Mouse (Mus musculus) stomach, embryonic 16.5 days (tissue): ENCODE results near the gene Lzts2. TPM values are rescaled to one million over a fixed set of nuclear protein-coding genes. Genes with fewer than 3 reads are reported as not detected.
A peak's percentile ranks its signal among the peaks of the same experiment; 100 is the strongest.

Source experiments
- ATAC-seq: fragments of 200-750 bp; cut with Nextera tagmentation; 2 replicates; pipeline ENCODE4 v1.8.0; 2017; ENCODE audit warnings: moderate number of reproducible peaks, moderate TSS enrichment; ENCODE audit not compliant: insufficient read depth, low FRiP score
- H3K27ac ChIP-seq: fragments of 300-500 bp; sonication (generic); 2 replicates; pipeline ENCODE4 v1.5.1; 2014; ENCODE audit warnings: low read length
- H3K27me3 ChIP-seq: fragments of 300-500 bp; sonication (generic); 2 replicates; pipeline ENCODE4 v1.6.1; 2014; ENCODE audit warnings: low read length, control low read depth, mixed read lengths; ENCODE audit not compliant: control insufficient read depth, insufficient read depth
- H3K36me3 ChIP-seq: fragments of 300-500 bp; sonication (generic); 2 replicates; pipeline ENCODE4 v1.6.1; 2014; ENCODE audit warnings: low read length; ENCODE audit not compliant: control insufficient read depth, insufficient read depth
- H3K4me1 ChIP-seq: fragments of 300-500 bp; sonication (generic); 2 replicates; pipeline ENCODE4 v1.6.1; 2014; ENCODE audit warnings: low read length, control low read depth, mixed read lengths; ENCODE audit not compliant: control insufficient read depth, insufficient read depth
- H3K4me2 ChIP-seq: fragments of 300-500 bp; sonication (generic); 2 replicates; pipeline ENCODE4 v1.6.1; 2014; ENCODE audit warnings: low read depth, low read length, mixed read lengths
- H3K4me3 ChIP-seq: fragments of 300-500 bp; sonication (generic); replicated peaks from 2 replicates; pipeline ENCODE4 v1.5.1; 2014; ENCODE audit warnings: mild to moderate bottlenecking, low read length
- H3K9ac ChIP-seq: fragments of 300-500 bp; sonication (generic); 2 replicates; pipeline ENCODE4 v1.6.1; 2014; ENCODE audit warnings: low read length
- H3K9me3 ChIP-seq: fragments of 300-500 bp; sonication (generic); replicated peaks from 2 replicates; pipeline ENCODE4 v1.6.1; 2016; ENCODE audit warnings: low read length, control low read depth; ENCODE audit not compliant: control insufficient read depth
- WGBS: fragments of 180-500 bp; shearing (Covaris S2); extraction: QIAGEN DNeasy Blood & Tissue Kit; methylation state at CpG from one replicate; pipeline ENCODE4 v1.1.7; 2014; 5-methylcytosine and 5-hydroxymethylcytosine counted together
- polyA plus RNA-seq: library from polyadenylated mRNA; unstranded; fragments of >200 nt; fragmentation: Nextera tagmentation; extraction: Ambion mirVana; gene quantifications from 2 replicates; pipeline ENCODE4 v1.2.1, GENCODE M21; 2015

The Lzts2 gene
- polyA plus RNA-seq, 1 experiment from 2014 or later = 36.0 TPM

DNA sequence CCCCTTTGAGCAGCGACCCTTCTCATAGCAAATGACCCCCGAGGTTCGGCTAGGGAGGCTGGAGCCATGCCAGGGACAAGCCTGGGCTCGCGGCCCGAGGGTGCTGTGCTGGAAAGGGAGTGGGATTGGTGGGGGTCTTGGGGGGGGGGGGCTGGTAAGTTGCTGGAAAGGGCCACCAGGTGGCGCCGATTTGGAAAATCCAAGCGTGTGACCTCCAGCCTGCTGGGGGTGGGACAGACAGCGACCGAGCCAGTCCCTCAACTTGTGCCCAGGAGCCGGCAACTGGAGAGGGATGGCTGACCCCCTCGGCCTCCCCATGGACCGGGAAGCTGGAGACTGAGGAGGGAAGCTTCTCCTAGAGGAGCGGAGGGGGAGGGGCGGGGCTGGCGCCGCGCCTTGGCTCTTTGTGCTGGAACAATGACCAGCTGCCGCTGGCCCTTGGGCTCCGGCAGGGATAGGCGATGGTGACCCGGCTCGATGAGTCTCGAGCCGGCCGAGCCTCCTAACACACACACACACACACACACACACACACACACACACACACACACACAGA lies 3.1 kb downstream of the Lzts2 start:
- H3K4me1 ChIP-seq = peaks cover 57% of the 10 kb centered on the region

DNA sequence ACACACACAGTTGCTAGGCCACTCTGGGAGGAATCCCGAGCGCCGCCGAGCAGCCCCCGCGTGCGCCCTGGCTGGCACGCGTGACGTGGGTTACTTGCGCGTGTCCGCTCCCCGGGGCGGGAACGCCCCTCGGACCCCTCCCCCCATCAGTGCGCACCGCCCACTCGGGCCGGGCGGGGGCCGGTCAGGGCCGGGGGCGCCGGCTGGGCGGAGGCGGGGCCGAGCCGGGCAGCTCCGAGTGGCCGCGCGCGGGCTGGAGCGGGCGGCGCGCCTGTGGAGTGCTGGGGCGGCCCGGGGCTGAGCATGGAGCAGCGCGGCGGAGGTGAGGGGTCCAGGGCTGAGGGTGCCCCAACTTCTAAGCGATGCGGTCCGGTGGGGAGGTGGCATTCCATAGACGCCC lies 3.7 kb downstream of the Lzts2 start:
- whole genome bisulfite sequencing = 0% methylated on average over 38 of the region's 48 CpGs

More for the DNA sequence above, 3.1 kb downstream of the Lzts2 start:
- ATAC-seq = peak; percentile 45
- Histone ChIP-seq H3K9ac (peak overlapping the region; percentile 81), H3K27ac (peak overlapping the region; percentile 99), H3K4me2 (peak overlapping the region; percentile 94), H3K27me3 (no peaks in the 10 kb centered on the region), H3K4me3 (peak overlapping the region; percentile 55), H3K36me3 (0 out of 2 replicates have a peak, but pooled peaks cover 3% of the 10 kb centered on the region), H3K9me3 (no peaks in the 10 kb centered on the region)
- 0% methylated on average over 22 of the region's 27 CpGs for WGBS

DNA sequence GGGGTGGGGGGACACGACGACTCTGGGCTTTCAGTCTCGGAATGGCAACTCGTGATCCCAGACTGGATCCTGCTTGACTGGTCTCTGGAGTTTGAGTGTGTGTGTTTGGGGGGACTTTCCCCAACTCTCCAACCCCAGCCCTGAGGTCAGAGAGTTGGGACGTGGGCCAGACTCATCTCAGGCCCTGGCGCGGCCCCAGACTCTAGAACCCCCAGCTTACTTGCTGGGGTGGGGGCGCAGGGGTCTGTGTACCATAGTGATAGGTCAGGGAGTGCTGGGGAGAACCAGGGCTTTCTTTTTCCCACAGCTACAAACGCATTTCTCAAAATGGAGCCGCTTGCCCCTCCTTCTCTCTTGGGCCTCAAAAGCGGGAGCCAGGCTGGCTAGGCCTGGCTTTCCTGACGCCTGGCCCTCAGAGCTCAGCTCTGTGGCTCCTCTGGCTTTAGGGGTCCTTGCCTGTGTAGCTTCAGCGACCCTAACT lies 4.2 kb downstream of the Lzts2 start:
- WGBS = 2% methylated on average over 13 of the region's 13 CpGs
- ATAC-seq = no peak
- H3K9ac ChIP-seq = peak overlapping the region; percentile 81
- peak overlapping the region; percentile 94 for H3K4me2 ChIP-seq
- no peaks in the 10 kb centered on the region for H3K9me3 ChIP-seq
- peaks cover 56% of the 10 kb centered on the region for H3K4me1 ChIP-seq
- no peaks in the 10 kb centered on the region for H3K27me3 ChIP-seq
- H3K36me3 ChIP-seq = 0 out of 2 replicates have a peak, but pooled peaks cover 3% of the 10 kb centered on the region
- peak overlapping the region; percentile 99 for H3K27ac ChIP-seq
- peak overlapping the region; percentile 55 for H3K4me3 ChIP-seq

More for the DNA sequence above, 3.7 kb downstream of the Lzts2 start:
- H3K27me3 ChIP-seq = no peaks in the 10 kb centered on the region
- H3K9ac ChIP-seq = peak overlapping the region; percentile 81
- H3K27ac ChIP-seq = peak overlapping the region; percentile 99
- H3K4me1 ChIP-seq = peaks cover 57% of the 10 kb centered on the region
- 0 out of 2 replicates have a peak, but pooled peaks cover 3% of the 10 kb centered on the region for H3K36me3 ChIP-seq
- no peaks in the 10 kb centered on the region for H3K9me3 ChIP-seq
- H3K4me3 ChIP-seq = peak overlapping the region; percentile 55
- ATAC-seq = peak; percentile 67
- H3K4me2 ChIP-seq = peak overlapping the region; percentile 94

DNA sequence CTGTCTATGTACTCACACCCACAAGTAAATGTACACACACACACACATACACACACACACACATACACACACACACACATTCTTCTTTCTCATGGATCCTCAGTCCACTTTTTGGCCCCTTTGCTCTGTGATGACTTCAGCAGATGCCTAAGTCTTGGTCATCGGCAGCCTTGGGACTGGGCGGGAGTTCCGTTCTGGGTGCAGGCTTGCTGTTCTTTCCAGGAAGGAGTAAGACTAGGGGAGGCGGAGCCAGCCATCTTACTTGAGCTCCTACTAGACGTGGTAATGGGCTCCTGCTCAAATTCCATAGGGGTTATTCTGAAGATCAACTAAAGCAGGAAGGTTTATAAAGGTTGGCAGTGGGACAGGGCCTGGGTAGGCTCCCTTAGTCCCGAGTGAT lies 6.1 kb downstream of the Lzts2 start:
- no peak for ATAC-seq
- peaks cover 15% of the 10 kb centered on the region; the same call in 1 of the 2 replicates for H3K36me3 ChIP-seq
- H3K4me3 ChIP-seq = peak overlapping the region; percentile 12
- H3K4me2 ChIP-seq = peak overlapping the region; percentile 94
- no peaks in the 10 kb centered on the region for H3K27me3 ChIP-seq
- peak overlapping the region; percentile 38; the same call in 1 of the 2 replicates for H3K9ac ChIP-seq
- H3K27ac ChIP-seq = peak overlapping the region; percentile 34; the same call in 1 of the 2 replicates
- H3K9me3 ChIP-seq = no peaks in the 10 kb centered on the region
- 40% methylated on average over 6 of the region's 6 CpGs for WGBS
- peaks cover 39% of the 10 kb centered on the region for H3K4me1 ChIP-seq

DNA sequence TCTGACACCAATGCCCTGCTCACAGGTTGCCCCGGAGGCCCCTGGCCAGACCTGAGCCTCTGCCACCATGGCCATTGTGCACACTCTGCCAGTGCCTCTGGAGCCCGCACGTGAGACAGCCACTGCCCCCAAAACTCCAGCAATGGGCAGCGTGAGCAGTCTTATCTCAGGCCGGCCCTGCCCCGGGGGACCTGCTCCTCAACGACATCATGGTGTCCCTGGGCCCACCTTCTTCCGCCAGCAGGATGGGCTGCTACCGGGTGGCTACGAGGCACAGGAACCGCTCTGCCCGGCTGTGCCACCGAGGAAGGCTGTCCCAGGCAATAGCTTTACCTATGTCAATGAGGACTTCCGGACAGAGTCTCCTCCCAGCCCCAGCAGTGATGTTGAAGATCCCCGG lies 7.1 kb downstream of the Lzts2 start:
- Histone ChIP-seq H3K36me3 (peaks cover 24% of the 10 kb centered on the region), H3K4me2 (peak overlapping the region; percentile 5; the same call in 1 of the 2 replicates), H3K9me3 (no peaks in the 10 kb centered on the region), H3K27ac (no peak overlapping the region), H3K4me1 (peaks cover 34% of the 10 kb centered on the region), H3K4me3 (no peak overlapping the region), H3K9ac (peak overlapping the region; percentile 7; the same call in 1 of the 2 replicates), H3K27me3 (no peaks in the 10 kb centered on the region)
- ATAC-seq = no peak
- 81% methylated on average over 15 of the region's 15 CpGs for WGBS

DNA sequence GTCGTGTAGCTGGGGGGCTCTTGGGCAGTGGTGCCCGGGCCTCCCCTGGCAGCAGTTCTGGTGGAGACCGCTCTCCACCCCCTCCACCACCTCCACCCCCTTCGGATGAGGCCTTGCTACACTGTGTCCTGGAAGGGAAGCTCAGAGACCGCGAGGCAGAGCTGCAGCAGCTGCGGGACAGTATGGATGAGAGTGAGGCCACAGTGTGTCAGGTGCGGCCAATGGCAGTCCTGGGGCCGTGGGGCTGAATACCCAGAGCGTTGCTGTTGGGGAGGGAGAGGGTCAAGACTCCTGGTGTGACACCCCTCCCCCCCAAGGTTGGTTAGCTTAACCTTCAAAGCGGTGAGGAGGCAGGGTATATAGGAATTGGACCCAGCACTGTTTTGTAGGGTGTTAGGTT lies 9.8 kb downstream of the Lzts2 start:
- Histone ChIP-seq H3K36me3 (peaks cover 32% of the 10 kb centered on the region), H3K9ac (no peak overlapping the region)
- no peak for ATAC-seq

DNA sequence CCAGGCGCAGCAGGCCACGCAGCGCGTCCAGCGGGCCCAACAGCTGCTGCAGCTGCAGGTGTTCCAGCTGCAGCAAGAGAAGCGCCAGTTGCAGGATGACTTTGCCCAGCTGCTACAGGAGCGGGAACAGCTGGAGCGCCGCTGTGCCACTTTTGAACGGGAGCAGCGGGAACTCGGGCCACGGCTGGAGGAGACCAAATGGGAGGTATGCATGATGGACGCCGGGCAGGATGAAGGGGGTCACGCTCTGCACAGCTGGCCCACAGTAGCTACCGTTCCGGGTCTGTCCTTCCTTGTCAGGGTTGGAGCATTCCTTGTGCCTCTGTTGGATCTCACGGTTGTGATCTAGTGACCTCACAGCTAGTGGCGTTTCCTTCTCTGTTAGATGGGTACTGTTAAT lies 10.6 kb downstream of the Lzts2 start:
- Histone ChIP-seq H3K9me3 (no peaks in the 10 kb centered on the region), H3K4me3 (no peak overlapping the region), H3K4me1 (peaks cover 27% of the 10 kb centered on the region), H3K36me3 (peaks cover 32% of the 10 kb centered on the region), H3K27me3 (no peaks in the 10 kb centered on the region), H3K4me2 (no peak overlapping the region), H3K9ac (no peak overlapping the region), H3K27ac (no peak overlapping the region)
- ATAC-seq = no peak
- 84% methylated on average over 20 of the region's 20 CpGs for WGBS

More for the DNA sequence above, 9.8 kb downstream of the Lzts2 start:
- Histone ChIP-seq H3K4me1 (peaks cover 35% of the 10 kb centered on the region), H3K27ac (no peak overlapping the region), H3K4me2 (no peak overlapping the region), H3K27me3 (no peaks in the 10 kb centered on the region), H3K9me3 (no peaks in the 10 kb centered on the region), H3K4me3 (no peak overlapping the region)
- WGBS = 79% methylated on average over 11 of the region's 11 CpGs

DNA sequence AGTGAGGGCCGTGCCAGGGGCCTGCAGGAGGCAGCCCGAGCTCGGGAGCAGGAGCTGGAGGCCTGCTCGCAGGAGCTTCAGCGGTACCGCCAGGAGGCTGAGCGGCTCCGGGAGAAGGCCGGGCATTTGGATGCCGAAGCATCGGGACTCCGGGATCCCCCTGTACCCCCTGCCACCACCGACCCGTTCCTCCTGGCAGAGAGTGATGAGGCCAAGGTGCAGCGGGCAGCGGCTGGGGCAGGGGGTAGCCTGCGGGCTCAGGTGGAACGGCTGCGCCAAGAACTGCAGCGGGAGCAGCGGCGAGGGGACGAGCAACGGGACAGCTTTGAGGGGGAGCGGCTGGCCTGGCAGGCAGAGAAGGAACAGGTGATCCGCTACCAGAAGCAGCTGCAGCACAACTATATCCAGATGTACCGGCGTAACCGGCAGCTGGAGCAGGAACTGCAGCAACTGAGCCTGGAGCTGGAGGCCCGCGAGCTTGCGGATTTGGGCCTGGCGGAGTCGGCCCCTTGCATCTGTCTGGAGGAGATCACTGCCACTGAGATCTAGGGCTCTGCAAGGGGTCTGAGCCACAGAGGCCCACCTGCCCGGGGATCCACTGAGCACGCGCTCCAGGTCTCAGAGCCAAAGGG lies 11.8 kb downstream of the Lzts2 start:
- no peaks in the 10 kb centered on the region for H3K27me3 ChIP-seq
- H3K36me3 ChIP-seq = peaks cover 32% of the 10 kb centered on the region
- no peak for ATAC-seq
- peaks cover 23% of the 10 kb centered on the region for H3K4me1 ChIP-seq
- no peak overlapping the region for H3K4me2 ChIP-seq
- no peaks in the 10 kb centered on the region for H3K9me3 ChIP-seq
- no peak overlapping the region for H3K9ac ChIP-seq
- WGBS = 91% methylated on average over 37 of the region's 37 CpGs
- no peak overlapping the region for H3K27ac ChIP-seq
- no peak overlapping the region for H3K4me3 ChIP-seq

DNA sequence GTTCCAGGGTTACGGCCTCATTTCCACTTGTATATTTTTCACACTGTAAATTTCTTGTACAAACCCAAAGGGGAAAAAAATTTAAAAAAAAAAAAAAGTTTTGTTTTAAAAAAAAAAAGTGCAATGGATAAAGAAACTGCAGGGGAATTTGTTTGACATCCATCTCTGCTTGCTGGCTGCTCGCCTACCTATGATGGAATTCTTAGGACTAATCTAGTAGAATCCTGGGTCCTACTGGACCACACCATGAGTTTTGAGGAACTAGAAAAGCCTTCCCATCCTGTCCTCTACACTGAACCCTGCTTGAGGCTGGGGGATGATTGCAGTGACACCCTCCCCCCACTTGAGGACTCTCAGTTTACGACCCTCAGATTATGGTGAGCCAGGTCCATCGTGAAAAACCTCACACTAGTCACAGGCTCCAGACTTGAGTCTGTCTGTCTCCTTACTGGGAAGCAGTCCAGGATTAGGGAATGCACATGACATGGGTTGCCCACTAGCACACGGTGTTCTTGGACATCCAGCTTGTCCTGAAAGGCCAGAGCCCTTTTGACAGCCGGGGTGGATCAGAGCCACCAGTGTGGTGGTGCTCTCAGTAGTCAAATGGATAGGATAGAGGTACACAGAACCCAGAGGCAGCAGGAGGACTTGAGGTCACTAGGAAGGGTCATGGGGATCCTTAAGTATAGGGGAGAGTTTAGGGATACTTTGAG lies 12.9 kb downstream of the Lzts2 start:
- H3K27ac ChIP-seq = no peak overlapping the region
- WGBS = 65% methylated on average over 6 of the region's 6 CpGs
- no peaks in the 10 kb centered on the region for H3K9me3 ChIP-seq
- H3K4me1 ChIP-seq = peaks cover 23% of the 10 kb centered on the region
- H3K4me3 ChIP-seq = no peak overlapping the region
- H3K9ac ChIP-seq = no peak overlapping the region
- H3K27me3 ChIP-seq = no peaks in the 10 kb centered on the region
- H3K4me2 ChIP-seq = no peak overlapping the region
- ATAC-seq = no peak
- H3K36me3 ChIP-seq = peaks cover 29% of the 10 kb centered on the region
